Mouse (Mus musculus) neural tube, embryonic 15.5 days (tissue): ENCODE data around the gene Gm42878. TPM values are rescaled to one million over a fixed set of nuclear protein-coding genes. Genes with fewer than 3 reads are reported as not detected.

Experiments
- ATAC-seq: fragments of 200-750 bp; cut with Nextera tagmentation; 2 replicates; pipeline ENCODE4 v1.8.0; 2017; ENCODE audit warnings: mild to moderate bottlenecking, moderate TSS enrichment, moderate library complexity; ENCODE audit not compliant: low FRiP score
- H3K27ac ChIP-seq: fragments of 300-500 bp; sonication (generic); replicated peaks from 2 replicates; pipeline ENCODE4 v1.5.1; 2015; ENCODE audit warnings: mild to moderate bottlenecking, inconsistent platforms
- H3K27me3 ChIP-seq: fragments of 300-500 bp; sonication (generic); replicated peaks from 2 replicates; pipeline ENCODE4 v1.6.1; 2015; ENCODE audit warnings: inconsistent platforms
- H3K36me3 ChIP-seq: fragments of 300-500 bp; sonication (generic); 2 replicates; pipeline ENCODE4 v1.6.1; 2015; ENCODE audit warnings: inconsistent platforms
- H3K4me1 ChIP-seq: fragments of 300-500 bp; sonication (generic); 2 replicates; pipeline ENCODE4 v1.6.1; 2015; ENCODE audit warnings: inconsistent platforms
- H3K4me2 ChIP-seq: fragments of 300-500 bp; sonication (generic); 2 replicates; pipeline ENCODE4 v1.6.1; 2015; ENCODE audit warnings: inconsistent platforms, mild to moderate bottlenecking, moderate library complexity
- H3K4me3 ChIP-seq: fragments of 300-500 bp; sonication (generic); replicated peaks from 2 replicates; pipeline ENCODE4 v1.5.1; 2015; ENCODE audit warnings: mild to moderate bottlenecking, inconsistent platforms
- H3K9ac ChIP-seq: fragments of 300-500 bp; sonication (generic); replicated peaks from 2 replicates; pipeline ENCODE4 v1.6.1; 2015; ENCODE audit warnings: mild to moderate bottlenecking, inconsistent platforms
- H3K9me3 ChIP-seq: fragments of 300-500 bp; sonication (generic); replicated peaks from 2 replicates; pipeline ENCODE4 v1.6.1; 2016; ENCODE audit warnings: inconsistent platforms
- WGBS: fragments of 180-500 bp; shearing (Covaris S2); methylation state at CpG from one replicate; pipeline ENCODE4 v1.1.7; 2015; ENCODE audit warnings: mixed read lengths; 5-methylcytosine and 5-hydroxymethylcytosine counted together
- polyA plus RNA-seq: library from polyadenylated mRNA; unstranded; fragments of >200 nt; fragmentation: Nextera tagmentation; extraction: Ambion mirVana; gene quantifications from 2 replicates; pipeline ENCODE4 v1.2.1, GENCODE M21; 2015

The Gm42878 gene
- polyA plus RNA-seq, 1 experiment from 2014 or later = not detected

GRCm38 (mm10) chr5:121585005-121585404 lies 39.7 kb upstream of the Gm42878 start:
- no peaks in the 10 kb centered on the region for H3K27me3 ChIP-seq
- no peak overlapping the region for H3K4me3 ChIP-seq
- no peak for ATAC-seq
- H3K9ac ChIP-seq = no peak overlapping the region
- WGBS = 96% methylated on average over 10 of the region's 10 CpGs
- H3K9me3 ChIP-seq = no peaks in the 10 kb centered on the region
- H3K4me1 ChIP-seq = peaks cover 4% of the 10 kb centered on the region
- no peak overlapping the region for H3K27ac ChIP-seq
- H3K4me2 ChIP-seq = no peak overlapping the region
- peaks cover 5% of the 10 kb centered on the region; the same call in 1 of the 2 replicates for H3K36me3 ChIP-seq

GRCm38 (mm10) chr5:121583765-121584501 lies 38.7 kb upstream of the Gm42878 start:
- ATAC-seq = no peak
- Histone ChIP-seq H3K4me3 (no peak overlapping the region), H3K9me3 (no peaks in the 10 kb centered on the region), H3K9ac (no peak overlapping the region), H3K4me2 (no peak overlapping the region), H3K27ac (0 out of 2 replicates have a peak overlapping the region, but pooled peaks have one; percentile 29), H3K27me3 (no peaks in the 10 kb centered on the region), H3K4me1 (peaks cover 4% of the 10 kb centered on the region), H3K36me3 (peaks cover 15% of the 10 kb centered on the region)
- WGBS = 54% methylated on average over 12 of the region's 12 CpGs

GRCm38 (mm10) chr5:121581945-121582344 lies 36.7 kb upstream of the Gm42878 start:
- no peaks in the 10 kb centered on the region for H3K27me3 ChIP-seq
- 93% methylated on average over 8 of the region's 8 CpGs for WGBS
- ATAC-seq = no peak

GRCm38 (mm10) chr5:121576927-121577488 lies 31.7 kb upstream of the Gm42878 start:
- Histone ChIP-seq H3K4me2 (no peak overlapping the region), H3K27ac (no peak overlapping the region), H3K27me3 (no peaks in the 10 kb centered on the region), H3K9ac (no peak overlapping the region), H3K4me3 (no peak overlapping the region), H3K36me3 (peaks cover 59% of the 10 kb centered on the region), H3K9me3 (no peaks in the 10 kb centered on the region), H3K4me1 (no peaks in the 10 kb centered on the region)
- 90% methylated on average over 11 of the region's 11 CpGs for WGBS
- ATAC-seq = no peak

More at GRCm38 (mm10) chr5:121581945-121582344, 36.7 kb upstream of the Gm42878 start:
- no peak overlapping the region for H3K9ac ChIP-seq
- H3K4me2 ChIP-seq = no peak overlapping the region
- H3K27ac ChIP-seq = no peak overlapping the region
- H3K4me3 ChIP-seq = no peak overlapping the region
- H3K36me3 ChIP-seq = peaks cover 27% of the 10 kb centered on the region
- no peaks in the 10 kb centered on the region for H3K9me3 ChIP-seq
- H3K4me1 ChIP-seq = peaks cover 4% of the 10 kb centered on the region

GRCm38 (mm10) chr5:121575867-121576266 lies 30.6 kb upstream of the Gm42878 start:
- H3K36me3 ChIP-seq = peaks cover 65% of the 10 kb centered on the region
- H3K4me3 ChIP-seq = no peak overlapping the region
- no peak for ATAC-seq
- no peak overlapping the region for H3K4me2 ChIP-seq
- 93% methylated on average over 11 of the region's 11 CpGs for WGBS
- no peaks in the 10 kb centered on the region for H3K27me3 ChIP-seq
- H3K9ac ChIP-seq = no peak overlapping the region
- H3K4me1 ChIP-seq = no peaks in the 10 kb centered on the region
- H3K27ac ChIP-seq = no peak overlapping the region
- no peaks in the 10 kb centered on the region for H3K9me3 ChIP-seq

- Histone ChIP-seq H3K27ac (no peak overlapping the region), H3K9me3 (no peaks in the 10 kb centered on the region), H3K9ac (no peak overlapping the region), H3K4me1 (no peaks in the 10 kb centered on the region), H3K36me3 (peaks cover 61% of the 10 kb centered on the region), H3K4me3 (no peak overlapping the region), H3K27me3 (no peaks in the 10 kb centered on the region), H3K4me2 (no peak overlapping the region)
- 88% methylated on average over 13 of the region's 13 CpGs for WGBS
- ATAC-seq = no peak
Measured at GRCm38 (mm10) chr5:121574145-121574544, 28.9 kb upstream of the Gm42878 start.

- Histone ChIP-seq H3K4me2 (no peak overlapping the region), H3K27me3 (no peaks in the 10 kb centered on the region), H3K4me3 (no peak overlapping the region), H3K9ac (no peak overlapping the region), H3K27ac (no peak overlapping the region), H3K9me3 (no peaks in the 10 kb centered on the region), H3K36me3 (peaks cover 44% of the 10 kb centered on the region), H3K4me1 (no peaks in the 10 kb centered on the region)
- WGBS = 70% methylated on average over 1 of the region's 1 CpGs
- ATAC-seq = no peak
Measured at GRCm38 (mm10) chr5:121570787-121571186, 25.5 kb upstream of the Gm42878 start.

GRCm38 (mm10) chr5:121569881-121570420 lies 24.7 kb upstream of the Gm42878 start:
- H3K36me3 ChIP-seq = peaks cover 36% of the 10 kb centered on the region
- H3K27me3 ChIP-seq = no peaks in the 10 kb centered on the region
- 75% methylated on average over 9 of the region's 9 CpGs for WGBS
- no peak overlapping the region for H3K4me3 ChIP-seq
- H3K27ac ChIP-seq = no peak overlapping the region
- no peaks in the 10 kb centered on the region for H3K9me3 ChIP-seq
- no peak overlapping the region for H3K9ac ChIP-seq
- H3K4me2 ChIP-seq = no peak overlapping the region
- no peak for ATAC-seq
- H3K4me1 ChIP-seq = no peaks in the 10 kb centered on the region

GRCm38 (mm10) chr5:121566035-121566681 lies 20.9 kb upstream of the Gm42878 start:
- no peak for ATAC-seq
- no peaks in the 10 kb centered on the region for H3K9me3 ChIP-seq
- H3K4me2 ChIP-seq = no peak overlapping the region
- no peak overlapping the region for H3K9ac ChIP-seq
- H3K4me3 ChIP-seq = no peak overlapping the region
- H3K4me1 ChIP-seq = no peaks in the 10 kb centered on the region
- H3K36me3 ChIP-seq = peaks cover 13% of the 10 kb centered on the region
- 93% methylated on average over 16 of the region's 16 CpGs for WGBS
- no peak overlapping the region for H3K27ac ChIP-seq
- no peaks in the 10 kb centered on the region for H3K27me3 ChIP-seq

GRCm38 (mm10) chr5:121564468-121564895 lies 19.2 kb upstream of the Gm42878 start:
- peaks cover 4% of the 10 kb centered on the region; the same call in 1 of the 2 replicates for H3K36me3 ChIP-seq
- ATAC-seq = no peak
- no peaks in the 10 kb centered on the region for H3K27me3 ChIP-seq
- no peak overlapping the region for H3K4me3 ChIP-seq
- no peaks in the 10 kb centered on the region for H3K9me3 ChIP-seq
- H3K4me2 ChIP-seq = peak overlapping the region; percentile 31
- H3K27ac ChIP-seq = no peak overlapping the region
- H3K4me1 ChIP-seq = no peaks in the 10 kb centered on the region
- H3K9ac ChIP-seq = no peak overlapping the region
- WGBS = 17% methylated on average over 11 of the region's 11 CpGs

GRCm38 (mm10) chr5:121562436-121562835 lies 17.2 kb upstream of the Gm42878 start:
- no peak overlapping the region for H3K9ac ChIP-seq
- no peaks in the 10 kb centered on the region for H3K9me3 ChIP-seq
- H3K36me3 ChIP-seq = no peaks in the 10 kb centered on the region; the same call in 1 of the 2 replicates
- no peaks in the 10 kb centered on the region for H3K27me3 ChIP-seq
- ATAC-seq = no peak
- WGBS = 93% methylated on average over 3 of the region's 3 CpGs
- no peak overlapping the region for H3K4me2 ChIP-seq
- no peak overlapping the region for H3K4me3 ChIP-seq
- H3K4me1 ChIP-seq = no peaks in the 10 kb centered on the region
- no peak overlapping the region for H3K27ac ChIP-seq
